Mouse (Mus musculus): ENCODE results near the gene Arhgef3.

GRCm38 (mm10) chr14:27156032-27156431 is 41.3 kb downstream of the Arhgef3 start:
- TF ChIP-seq CTCF (IDR thresholded peaks at IDR 0.05; ENCODE audit: low read depth, low read length) (no peak), POLR2A (IDR thresholded peaks at IDR 0.05; ENCODE audit: insufficient read depth, low read length) (no peak)
